Mouse (Mus musculus) spleen, adult 12 weeks (tissue): ENCODE measurements around the gene Tox4.
"Not testable (repeated sequence)": the region's sequence is repeated elsewhere in the genome, so short reads cannot be mapped to it uniquely, and the experiment has no call there.

ENCODE experiments used
- DNase-seq: peaks from one replicate; pipeline ENCODE4 v3.0.0; 2022; ENCODE audit warnings: low spot score

Tox4 gene

GRCm38 (mm10) chr14:52278932-52279746 lies at the start of gene Tox4, which contains the start of gene Rab2b:
TSS of gene Tox4 (plus strand) at chr14:52279146.
TSS of gene Rab2b (minus strand) at chr14:52279545.
- DNase-seq, result peak; percentile 99

DNA sequence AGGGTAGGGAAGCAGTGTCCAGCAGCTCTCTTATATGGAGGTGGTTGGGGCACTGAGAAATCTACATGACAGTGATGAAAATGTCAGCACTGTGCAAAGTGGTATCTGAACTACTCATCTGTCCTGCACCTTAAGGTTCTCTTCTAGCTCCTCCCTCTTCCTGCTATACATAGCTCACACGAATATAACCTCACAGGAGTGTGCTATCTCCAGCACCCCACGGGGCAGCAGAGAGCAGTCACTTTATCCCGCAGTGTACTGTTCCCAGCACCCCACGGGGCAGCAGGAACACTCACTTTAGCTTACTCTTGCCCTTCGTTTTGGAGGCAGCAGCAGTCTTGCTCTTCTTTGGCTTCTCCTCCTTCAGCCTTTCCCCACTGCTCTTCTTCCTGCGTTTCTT lies 46.7 kb upstream of the Tox4 start:
- no peak for DNase-seq

GRCm38 (mm10) chr14:52235165-52235564 lies 43.8 kb upstream of the Tox4 start:
- DNase-seq, result no peak

- no peak for DNase-seq
Observed at GRCm38 (mm10) chr14:52236216-52236615, 42.7 kb upstream of the Tox4 start.

DNA sequence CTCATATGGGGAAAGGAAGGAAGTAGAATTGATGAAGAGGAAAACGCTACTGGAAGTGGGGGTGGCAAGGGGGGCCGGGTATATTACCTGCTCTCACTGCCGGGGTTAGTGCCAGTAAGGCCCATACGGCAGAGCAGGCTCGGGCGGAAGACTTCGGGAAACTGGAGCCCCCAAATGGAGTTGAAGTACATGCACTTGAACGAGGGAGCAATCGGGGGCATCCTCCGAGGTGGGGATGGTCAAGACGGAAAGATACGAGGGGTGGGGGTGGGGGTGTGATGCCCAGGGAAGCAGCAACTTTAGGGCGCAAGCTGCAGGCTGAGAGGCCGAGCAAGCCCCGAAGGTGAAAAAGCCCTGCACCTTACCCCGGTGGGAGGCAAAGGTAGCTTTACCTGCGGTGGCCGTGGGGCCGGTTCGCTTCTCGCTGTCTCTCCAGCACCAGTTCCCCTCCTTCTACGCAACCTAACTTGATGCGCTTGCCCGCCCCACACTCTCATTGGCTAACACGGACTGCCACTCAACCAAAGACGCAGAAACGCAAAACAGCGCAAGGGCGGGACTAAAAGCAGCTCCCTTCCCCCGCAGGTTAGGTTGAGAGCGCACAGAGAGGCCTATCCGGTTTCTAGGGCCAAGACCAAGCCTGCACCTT lies 34.8 kb upstream of the Tox4 start:
- peak; percentile 99 for DNase-seq

- no peak for DNase-seq
Observed at GRCm38 (mm10) chr14:52244690-52245042, 34.3 kb upstream of the Tox4 start.

- DNase-seq, result no peak
Observed at GRCm38 (mm10) chr14:52246129-52246528, 32.8 kb upstream of the Tox4 start.

DNA sequence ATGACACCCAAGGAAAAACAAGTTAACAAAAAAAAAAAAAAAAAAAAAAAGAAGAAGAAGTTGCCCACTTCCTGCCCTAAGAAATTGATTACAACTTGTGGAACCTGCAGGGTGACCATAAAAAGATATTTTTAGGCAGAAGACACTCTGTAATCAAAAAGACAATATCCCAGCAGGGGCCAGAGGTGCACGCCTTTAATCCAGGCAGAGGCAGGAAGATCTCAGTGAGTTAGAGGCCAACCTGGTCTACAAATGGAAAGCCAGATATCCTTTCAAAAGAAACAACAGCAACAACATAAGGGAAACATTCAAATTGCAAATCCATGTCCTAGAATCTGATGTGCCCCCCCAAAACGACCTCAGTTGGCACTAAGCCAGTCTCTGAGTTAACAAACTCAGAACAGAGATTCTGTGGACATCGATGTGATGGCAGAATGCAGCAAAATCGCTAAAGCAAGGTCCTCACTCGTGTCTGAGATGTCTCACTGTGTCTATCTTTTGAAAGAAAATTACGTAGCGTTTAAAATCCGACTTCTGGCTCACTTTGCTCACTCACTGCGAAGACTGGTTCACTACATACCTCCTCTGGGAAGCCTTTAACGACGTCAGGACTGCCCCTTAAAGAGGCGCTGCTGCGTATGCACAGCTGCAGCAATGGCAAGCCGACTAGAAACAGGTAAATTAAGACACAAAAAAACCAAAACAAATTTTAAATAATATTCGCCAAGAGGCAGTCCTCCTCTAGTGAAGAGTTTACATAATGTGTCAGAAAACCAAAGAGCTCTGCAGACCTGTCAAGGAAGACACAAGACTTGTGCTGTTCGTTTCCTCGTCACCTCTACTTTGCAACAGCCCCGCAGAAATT lies 22.4 kb upstream of the Tox4 start:
- peak; percentile 15 for DNase-seq

DNA sequence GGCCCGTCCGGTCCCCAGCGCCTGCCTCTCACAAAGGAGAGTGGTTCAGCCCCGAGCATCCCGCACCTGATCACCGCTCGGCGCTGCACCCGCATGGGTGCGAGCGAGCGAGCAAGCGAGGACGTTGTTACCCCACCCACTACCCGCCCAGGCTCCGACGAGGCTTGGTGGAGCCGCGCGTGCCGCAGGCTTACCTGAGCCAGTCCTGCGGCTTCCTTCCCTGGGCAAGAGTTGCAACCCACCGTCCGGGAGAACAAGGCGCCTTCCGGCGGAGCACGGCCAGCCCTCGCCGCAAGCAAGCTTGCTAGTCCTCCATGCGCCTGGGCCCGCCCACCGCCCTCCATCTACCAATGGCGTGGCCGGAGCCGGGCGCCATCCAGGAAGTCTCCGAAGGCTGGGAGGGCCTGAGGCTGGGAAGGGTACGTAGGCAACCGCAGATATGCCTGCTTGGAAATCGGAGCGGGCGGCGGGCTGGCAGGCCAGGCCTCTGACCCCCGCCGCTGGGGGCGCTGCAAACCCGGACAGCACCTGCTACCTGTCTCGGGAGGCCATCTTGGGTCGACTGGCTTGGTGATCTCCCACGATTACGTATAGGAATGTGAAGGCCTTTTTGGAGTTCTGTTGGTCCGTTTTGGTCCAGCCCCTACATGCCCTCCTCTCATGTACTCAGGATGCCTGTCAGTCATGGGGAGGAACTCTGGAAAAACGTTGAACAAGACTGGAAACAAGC lies 21.3 kb upstream of the Tox4 start, which contains the start of gene Chd8:
Gene Chd8 (minus strand): TSS at position 297 of the 730 bp plus-strand sequence.
- DNase-seq, result peak; percentile 92

DNA sequence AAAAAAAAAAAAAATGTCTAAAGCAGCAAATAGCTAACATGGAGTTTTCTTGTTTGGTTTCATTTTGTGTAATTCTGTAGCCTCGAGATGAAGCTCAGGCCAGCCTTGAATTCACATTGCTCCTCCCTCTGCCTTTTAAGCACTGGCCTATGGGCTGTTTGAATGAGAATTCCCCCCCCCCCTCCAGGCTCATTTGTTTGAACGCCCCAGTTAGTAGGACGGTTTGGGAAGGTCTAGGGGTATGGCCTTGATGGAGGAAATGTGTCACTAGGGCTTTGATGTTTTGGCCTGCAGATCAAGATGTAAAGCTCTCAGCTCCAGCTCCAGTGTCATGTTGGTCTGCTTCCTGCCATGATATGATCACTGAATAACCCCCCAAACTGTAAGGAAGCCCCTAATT lies 6.2 kb upstream of the Tox4 start:
- DNase-seq, result no peak

DNA sequence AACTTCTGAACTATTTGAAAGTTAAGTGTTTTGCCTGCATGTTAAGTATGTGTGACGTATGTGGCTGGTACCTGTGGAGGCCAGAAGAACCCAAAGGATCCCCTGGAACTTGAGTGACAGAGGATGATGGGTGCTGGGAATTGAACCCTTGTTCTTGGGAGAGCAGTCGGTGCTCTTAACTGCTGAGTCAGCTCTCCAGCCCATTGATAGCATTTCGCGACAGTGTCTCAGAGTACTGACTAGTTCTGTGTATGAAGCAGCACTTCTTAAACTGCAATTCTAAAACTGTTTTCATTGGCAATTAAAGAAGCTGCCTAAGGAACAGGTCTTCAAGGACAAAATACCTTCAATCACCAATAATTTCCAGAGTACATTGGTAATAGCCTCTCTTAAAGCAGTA lies 1.7 kb upstream of the Tox4 start:
- DNase-seq, result no peak

DNA sequence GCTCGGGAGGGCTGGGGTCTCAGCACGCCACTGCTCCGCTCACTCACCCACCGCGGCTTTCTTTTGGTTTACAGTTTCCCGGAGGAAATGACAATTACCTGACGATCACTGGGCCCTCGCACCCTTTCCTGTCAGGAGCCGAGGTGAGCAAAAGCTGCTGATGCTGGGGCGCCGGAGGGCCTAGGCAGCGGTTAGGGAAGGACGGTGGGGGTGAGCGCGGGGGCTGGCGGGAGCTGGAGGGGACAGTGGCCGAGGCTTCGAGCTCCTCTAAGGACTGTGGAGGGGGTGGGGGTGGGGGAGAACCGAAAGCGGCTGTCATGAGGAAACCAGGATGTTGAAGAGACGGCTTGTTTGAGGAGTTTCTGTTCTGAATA lies 788 bp downstream of the Tox4 start:
- no peak for DNase-seq

DNA sequence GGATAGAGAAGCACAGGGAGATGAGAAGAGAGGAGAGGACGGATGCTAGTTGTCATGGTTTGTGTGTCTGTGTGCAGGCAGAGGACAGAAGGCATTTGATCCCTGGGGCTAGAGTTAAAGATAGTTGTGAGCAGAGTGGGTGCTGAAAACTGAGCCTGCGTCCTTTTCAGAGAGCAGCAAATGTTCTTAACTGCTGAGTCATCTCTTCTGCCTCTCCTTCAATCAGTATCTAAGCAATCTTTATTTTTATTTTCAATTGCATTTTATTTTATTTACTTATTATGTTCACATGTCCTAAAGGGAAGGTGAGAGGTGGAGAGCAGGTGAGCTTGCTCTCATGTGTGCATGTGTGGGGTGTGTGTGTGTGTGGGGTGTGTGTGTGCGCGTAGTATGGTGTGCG lies 4.7 kb downstream of the Tox4 start:
- DNase-seq, result no peak

DNA sequence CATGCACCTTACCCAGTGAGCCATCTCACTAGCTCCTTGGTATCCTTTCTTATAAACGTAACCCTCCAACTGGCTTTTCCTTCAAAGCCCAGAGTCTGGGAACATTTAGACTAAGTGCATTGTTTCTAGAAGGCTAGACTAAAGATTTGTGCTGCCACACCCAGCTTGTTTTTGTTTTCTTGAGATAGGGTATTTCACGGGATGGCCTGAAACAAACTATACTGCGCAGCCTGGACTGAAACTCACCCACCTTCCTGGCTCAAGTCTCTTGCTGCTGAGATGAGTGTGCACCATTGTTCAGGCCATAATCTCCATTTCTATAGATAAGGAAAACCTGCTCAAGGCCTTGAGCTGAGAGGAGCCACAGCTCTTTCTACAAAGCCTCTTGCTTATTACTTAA lies 5.2 kb downstream of the Tox4 start:
- no peak for DNase-seq

DNA sequence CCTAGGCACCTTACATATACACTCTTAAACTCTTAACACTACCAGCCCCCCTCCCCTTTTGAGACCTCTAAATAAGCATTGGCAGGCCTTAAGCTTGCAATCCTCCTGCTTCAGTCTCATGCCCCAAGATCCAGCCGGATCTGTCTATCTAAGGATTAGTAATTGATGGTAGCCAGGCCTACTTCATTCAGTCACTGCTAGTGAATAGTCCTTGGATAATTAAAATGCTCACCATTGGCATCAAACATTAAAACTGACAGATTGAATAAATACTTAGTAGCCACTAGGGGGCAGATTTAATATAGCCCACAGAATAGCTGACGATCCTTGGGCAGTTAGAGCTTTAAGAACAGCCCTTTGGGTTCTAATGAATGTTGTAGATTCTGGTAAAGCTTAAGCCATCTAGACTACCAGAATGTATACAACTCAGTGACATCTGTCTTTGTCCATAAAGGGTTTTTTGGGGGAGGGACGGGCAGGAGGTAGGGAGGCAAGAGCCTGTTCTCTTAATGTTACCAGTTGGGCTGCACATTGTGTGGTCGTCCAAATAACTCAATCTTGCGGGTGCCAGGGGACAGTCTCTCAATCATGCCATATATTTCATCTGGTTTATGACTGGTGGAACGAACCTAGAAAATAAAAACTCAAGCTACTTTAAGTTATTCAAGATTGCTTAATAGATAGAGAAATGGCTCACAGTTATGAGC lies 16.8 kb downstream of the Tox4 start:
- no peak for DNase-seq

DNA sequence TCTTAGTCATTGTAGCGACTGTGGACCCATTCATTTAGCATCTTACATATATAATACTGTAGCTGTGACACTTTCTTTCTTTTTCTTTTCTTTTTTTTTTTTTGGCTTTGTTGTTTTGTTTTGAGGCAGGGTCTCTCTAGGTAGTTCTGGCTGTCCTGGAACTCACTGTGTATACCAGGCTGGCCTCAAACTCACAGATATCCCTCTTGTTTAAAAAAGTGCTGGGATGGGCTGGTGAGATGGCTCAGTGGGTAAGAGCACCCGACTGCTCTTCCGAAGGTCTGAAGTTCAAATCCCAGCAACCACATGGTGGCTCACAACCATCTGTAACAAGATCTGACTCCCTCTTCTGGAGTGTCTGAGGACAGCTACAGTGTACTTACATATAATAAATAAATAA lies 24.6 kb downstream of the Tox4 start:
- not testable (repeated sequence) for DNase-seq

GRCm38 (mm10) chr14:52304644-52305271 lies 25.8 kb downstream of the Tox4 start, which contains the start of gene Mettl3:
TSS of gene Mettl3 (minus strand) at chr14:52305128.
- DNase-seq, result peak; percentile 72

DNA sequence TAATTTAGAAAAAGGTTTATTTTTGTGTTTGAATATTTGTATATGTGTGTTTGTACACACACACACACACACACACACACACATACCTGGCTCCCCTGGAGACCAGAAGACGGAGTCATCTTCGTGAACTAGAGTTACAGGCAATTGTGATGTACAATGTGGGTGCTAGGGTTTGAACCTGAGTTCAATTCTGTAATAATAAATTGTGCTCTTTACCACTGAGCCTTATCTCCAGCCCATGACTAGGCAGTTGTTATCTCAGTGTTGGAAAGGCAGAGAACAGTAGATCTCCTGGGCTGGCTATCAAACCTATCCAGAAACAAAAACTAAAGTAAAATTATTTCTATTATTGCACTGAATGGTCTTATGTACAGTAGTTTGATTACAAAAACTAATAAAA lies 27.2 kb downstream of the Tox4 start:
- no peak for DNase-seq

GRCm38 (mm10) chr14:52310343-52310742 lies 31.4 kb downstream of the Tox4 start:
- not testable (repeated sequence) for DNase-seq

DNA sequence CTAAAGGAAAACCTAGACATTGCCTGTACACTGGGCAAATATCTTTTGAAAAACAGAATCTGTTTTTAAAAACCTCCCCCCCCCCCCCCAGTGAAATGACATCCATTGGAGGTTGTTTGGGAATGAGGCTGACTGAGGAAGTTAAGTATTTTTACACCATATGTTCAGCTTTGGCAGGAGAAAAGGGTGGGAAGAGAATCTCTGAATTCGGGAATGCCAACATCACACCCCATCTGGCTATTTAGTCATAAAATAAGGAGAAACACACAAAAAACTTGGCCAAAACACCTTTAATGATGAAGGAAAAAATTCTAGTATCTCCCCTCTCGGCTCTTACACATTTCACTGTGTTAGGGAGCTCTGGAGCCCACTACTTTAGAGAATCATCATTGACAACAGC lies 32.0 kb downstream of the Tox4 start:
- no peak for DNase-seq
